Comparison of ENCODE assay signal across 19 mouse cellular contexts in the genomic region with DNA sequence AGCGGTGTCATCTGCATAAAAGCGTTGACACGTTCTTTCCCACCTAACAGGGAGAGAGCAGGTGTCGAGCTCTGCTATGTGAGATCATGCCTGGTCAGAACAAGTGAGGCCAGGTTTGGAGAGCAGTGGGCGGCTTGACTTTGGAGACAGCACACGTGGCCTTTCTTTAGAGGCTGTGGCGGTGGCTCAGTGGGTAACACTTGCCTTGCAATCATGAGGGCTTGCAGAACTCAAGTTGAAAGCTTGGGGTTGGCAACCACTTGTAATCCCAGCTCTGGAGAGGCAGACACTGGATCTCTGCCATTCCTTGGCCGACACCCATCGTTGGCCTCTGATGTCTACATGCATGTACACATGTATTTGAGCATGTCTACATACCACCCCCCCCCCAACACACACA.
DNase-seq lines count a peak whose midpoint lies in the region; ATAC-seq and TF ChIP-seq lines count a peak whose summit lies in the region.
"Had no signal": no experiment of that assay in that cellular context is flagged by ENCODE, and none has a peak within 500 bp of the region (broad histone marks: within the 10 kb centered on the region; RNA-seq: fewer than 3 reads in every experiment).

No protein-coding gene starts in this region.

- no peaks in the 10 kb centered on the region for H3K27me3 ChIP-seq in kidney, embryonic 15.5 days
- H3K27me3 ChIP-seq in lung, embryonic 14.5 days (ENCODE audit: insufficient read depth, low read length): no peaks in the 10 kb centered on the region
- H3K27me3 ChIP-seq in intestine, postnatal 0 days (replicated peaks; ENCODE audit: control insufficient read depth, insufficient read depth, low read length): no peaks in the 10 kb centered on the region
- no peaks in the 10 kb centered on the region for H3K27me3 ChIP-seq in small intestine, adult 2 months (ENCODE audit: control insufficient read depth, insufficient read depth, low read length)
- H3K27me3 ChIP-seq: embryonic facial prominence, embryonic 13.5 days; forebrain, embryonic 13.5 days; hindbrain, embryonic 15.5 days; limb, embryonic 13.5 days had no signal

- ATAC-seq in kidney, embryonic 15.5 days (replicated peaks; ENCODE audit: low FRiP score): no peak
- no peak for ATAC-seq in lung, embryonic 14.5 days (ENCODE audit: insufficient read depth)
- ATAC-seq in intestine, postnatal 0 days: no peak
- ATAC-seq in megakaryocyte progenitor cell, adult 5-6 weeks (replicated peaks; ENCODE audit: poor library complexity): no peak
- ATAC-seq: forebrain, embryonic 13.5 days had no signal

- H3K4me1 ChIP-seq in kidney, embryonic 15.5 days: peaks cover 11% of the 10 kb centered on the region; the same call in 1 of the 2 replicates
- H3K4me1 ChIP-seq in lung, embryonic 14.5 days (ENCODE audit: insufficient read depth): 0 out of 2 replicates have a peak, but pooled peaks cover 7% of the 10 kb centered on the region
- peaks cover 2% of the 10 kb centered on the region; the same call in 1 of the 2 replicates for H3K4me1 ChIP-seq in intestine, postnatal 0 days (replicated peaks; ENCODE audit: control insufficient read depth, insufficient read depth, low read length)
- H3K4me1 ChIP-seq in small intestine, adult 2 months (ENCODE audit: control insufficient read depth, insufficient read depth, insufficient read length, low read length): peaks cover 39% of the 10 kb centered on the region
- H3K4me1 ChIP-seq: hindbrain, embryonic 15.5 days had no signal

- H3K27ac ChIP-seq in kidney, embryonic 15.5 days: peak overlapping the region; percentile 64
- peak overlapping the region; percentile 54; the same call in 1 of the 2 replicates for H3K27ac ChIP-seq in lung, embryonic 14.5 days (ENCODE audit: low read depth)
- 0 out of 2 replicates have a peak overlapping the region, but pooled peaks have one; percentile 60 for H3K27ac ChIP-seq in intestine, postnatal 0 days (ENCODE audit: low read depth, low read length)
- H3K27ac ChIP-seq in small intestine, adult 2 months (ENCODE audit: insufficient read depth, low read depth, low read length): peak overlapping the region; percentile 57
- H3K27ac ChIP-seq: embryonic facial prominence, embryonic 13.5 days; forebrain, embryonic 13.5 days; heart, embryonic 10.5 days; hindbrain, embryonic 15.5 days; limb, embryonic 13.5 days had no signal

- no peak overlapping the region for H3K9ac ChIP-seq in kidney, embryonic 15.5 days
- H3K9ac ChIP-seq in lung, embryonic 14.5 days: no peak overlapping the region
- no peak overlapping the region for H3K9ac ChIP-seq in intestine, postnatal 0 days (ENCODE audit: low read depth, low read length)
- H3K9ac ChIP-seq: embryonic facial prominence, embryonic 13.5 days; forebrain, embryonic 13.5 days; hindbrain, embryonic 15.5 days; limb, embryonic 13.5 days had no signal

- 93% methylated on average over 9 of the region's 9 CpGs for WGBS in kidney, embryonic 15.5 days
- 83% methylated on average over 9 of the region's 9 CpGs for WGBS in lung, embryonic 14.5 days
- WGBS in intestine, postnatal 0 days: 92% methylated on average over 9 of the region's 9 CpGs
- WGBS in small intestine, adult 2 months: 92% methylated on average over 9 of the region's 9 CpGs

- H3K4me3 ChIP-seq in kidney, embryonic 15.5 days (replicated peaks): no peak overlapping the region
- H3K4me3 ChIP-seq in lung, embryonic 14.5 days (ENCODE audit: low read depth, low read length): no peak overlapping the region
- H3K4me3 ChIP-seq in intestine, postnatal 0 days (ENCODE audit: low read depth, low read length): no peak overlapping the region
- H3K4me3 ChIP-seq in small intestine, adult 2 months (ENCODE audit: low read depth, low read length): no peak overlapping the region
- H3K4me3 ChIP-seq: embryonic facial prominence, embryonic 13.5 days; forebrain, embryonic 13.5 days; heart, embryonic 10.5 days; hindbrain, embryonic 15.5 days; limb, embryonic 13.5 days had no signal

- H3K36me3 ChIP-seq in kidney, embryonic 15.5 days: no peaks in the 10 kb centered on the region
- no peaks in the 10 kb centered on the region for H3K36me3 ChIP-seq in lung, embryonic 14.5 days (ENCODE audit: insufficient read depth)
- H3K36me3 ChIP-seq in intestine, postnatal 0 days (ENCODE audit: control insufficient read depth, insufficient read depth): no peaks in the 10 kb centered on the region
- no peaks in the 10 kb centered on the region for H3K36me3 ChIP-seq in small intestine, adult 2 months (ENCODE audit: control insufficient read depth, insufficient read depth, low read length)
- H3K36me3 ChIP-seq: embryonic facial prominence, embryonic 13.5 days; heart, embryonic 10.5 days; hindbrain, embryonic 15.5 days; limb, embryonic 13.5 days had no signal

- TF ChIP-seq CTCF in lung, embryonic 14.5 days (IDR thresholded peaks at IDR 0.05; ENCODE audit: low read depth): no peak
- TF ChIP-seq CTCF in intestine, postnatal 0 days (IDR thresholded peaks at IDR 0.05; ENCODE audit: low read depth): no peak
- no peak for TF ChIP-seq CTCF in small intestine, adult 2 months (IDR thresholded peaks at IDR 0.05; ENCODE audit: extremely low read depth, insufficient read length, insufficient replicate concordance, low read depth, low read length)

- DNase-seq in kidney, postnatal 4 days: no peak
- DNase-seq in lung, embryonic 14.5 days: no peak
- no peak for DNase-seq in lung, postnatal 36 days
- DNase-seq: adrenal gland, adult 2 months; B cell, adult 2 months; cerebellum, adult 11 months; cerebellum, postnatal 14 days; heart, postnatal 4 days; thymus, adult 18-20 months; thymus, postnatal 36 days had no signal

- TF ChIP-seq POLR2A in small intestine, adult 2 months (IDR thresholded peaks at IDR 0.05; ENCODE audit: low read depth, low read length): no peak

- no peaks in the 10 kb centered on the region for H3K9me3 ChIP-seq in kidney, embryonic 15.5 days (replicated peaks)
- no peaks in the 10 kb centered on the region for H3K9me3 ChIP-seq in lung, embryonic 14.5 days (ENCODE audit: low read depth, low read length)
- H3K9me3 ChIP-seq in intestine, postnatal 0 days (ENCODE audit: control insufficient read depth): no peaks in the 10 kb centered on the region
- H3K9me3 ChIP-seq: embryonic facial prominence, embryonic 13.5 days; forebrain, embryonic 13.5 days; heart, embryonic 10.5 days; hindbrain, embryonic 15.5 days; limb, embryonic 13.5 days had no signal

- no peak overlapping the region for H3K4me2 ChIP-seq in kidney, embryonic 15.5 days
- no peak overlapping the region for H3K4me2 ChIP-seq in lung, embryonic 14.5 days
- H3K4me2 ChIP-seq in intestine, postnatal 0 days (replicated peaks; ENCODE audit: low read depth): no peak overlapping the region
- H3K4me2 ChIP-seq: embryonic facial prominence, embryonic 13.5 days; forebrain, embryonic 13.5 days; hindbrain, embryonic 15.5 days; limb, embryonic 13.5 days had no signal
